Comparison of ENCODE assay signal across 8 mouse cellular contexts in the genomic region with DNA sequence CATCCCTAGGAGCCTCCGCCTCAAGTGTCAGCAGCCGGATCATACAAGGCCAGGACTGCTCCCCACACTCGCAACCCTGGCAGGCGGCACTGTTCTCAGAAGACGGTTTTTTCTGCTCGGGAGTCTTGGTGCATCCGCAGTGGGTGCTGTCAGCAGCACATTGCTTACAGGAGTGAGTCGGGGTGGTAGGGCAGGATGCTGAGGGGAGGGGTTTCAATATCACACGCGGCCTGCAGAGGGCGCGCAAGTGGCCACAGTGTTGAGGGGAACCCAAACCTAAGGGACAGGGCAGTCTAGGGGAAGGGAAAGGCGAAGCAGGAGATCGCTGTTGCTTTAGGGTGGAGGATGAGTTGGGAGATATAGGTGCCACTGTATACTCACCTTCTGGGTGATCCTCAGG. TPM values are rescaled to one million over a fixed set of nuclear protein-coding genes. Genes with fewer than 3 reads are reported as not detected.
DNase-seq lines count a peak whose midpoint lies in the region; ATAC-seq and TF ChIP-seq lines count a peak whose summit lies in the region.

No protein-coding gene starts in this region.

- peak; percentile 40; the same call in 1 of the 2 replicates for TF ChIP-seq CTCF in spleen, adult 2 months (IDR thresholded peaks at IDR 0.05; ENCODE audit: extremely low read depth, insufficient read depth, insufficient read length, insufficient replicate concordance)

- H3K36me3 ChIP-seq in spleen, adult 2 months (ENCODE audit: control insufficient read depth, insufficient read depth, low read length) = no peaks in the 10 kb centered on the region
- H3K36me3 ChIP-seq in hindbrain, embryonic 15.5 days = no peaks in the 10 kb centered on the region
- no peaks in the 10 kb centered on the region for H3K36me3 ChIP-seq in midbrain, embryonic 12.5 days

- H3K4me1 ChIP-seq in spleen, adult 2 months (ENCODE audit: control insufficient read depth, insufficient read depth, insufficient read length) = no peaks in the 10 kb centered on the region
- no peaks in the 10 kb centered on the region for H3K4me1 ChIP-seq in hindbrain, embryonic 15.5 days (replicated peaks)
- H3K4me1 ChIP-seq in midbrain, embryonic 12.5 days = 0 out of 2 replicates have a peak, but pooled peaks cover 5% of the 10 kb centered on the region

- no peaks in the 10 kb centered on the region for H3K9me3 ChIP-seq in hindbrain, embryonic 15.5 days
- H3K9me3 ChIP-seq in midbrain, embryonic 12.5 days = no peaks in the 10 kb centered on the region

- H3K27me3 ChIP-seq in spleen, adult 2 months (ENCODE audit: control insufficient read depth, insufficient read depth, low read length) = no peaks in the 10 kb centered on the region
- H3K27me3 ChIP-seq in hindbrain, embryonic 15.5 days = no peaks in the 10 kb centered on the region
- H3K27me3 ChIP-seq in midbrain, embryonic 12.5 days = peaks cover 15% of the 10 kb centered on the region; the same call in 1 of the 2 replicates

- 17% methylated on average over 14 of the region's 14 CpGs for WGBS in spleen, adult 2 months
- WGBS in hindbrain, embryonic 15.5 days = 11% methylated on average over 14 of the region's 14 CpGs
- 10% methylated on average over 14 of the region's 14 CpGs for WGBS in midbrain, embryonic 12.5 days

- no peak overlapping the region for H3K27ac ChIP-seq in spleen, adult 2 months (ENCODE audit: insufficient read depth, low read length)
- H3K27ac ChIP-seq in hindbrain, embryonic 15.5 days (replicated peaks) = no peak overlapping the region
- no peak overlapping the region for H3K27ac ChIP-seq in midbrain, embryonic 12.5 days (replicated peaks)

- intact Hi-C loops in left cerebral cortex, postnatal 14 days (cut with DNase I) = no loop called here

- H3K9ac ChIP-seq in hindbrain, embryonic 15.5 days = no peak overlapping the region
- peak overlapping the region; percentile 50 for H3K9ac ChIP-seq in midbrain, embryonic 12.5 days (replicated peaks)

- TF ChIP-seq POLR2A in spleen, adult 2 months (IDR thresholded peaks at IDR 0.05; ENCODE audit: low read depth, low read length) = no peak

- peak overlapping the region; percentile 39 for H3K4me2 ChIP-seq in hindbrain, embryonic 15.5 days
- H3K4me2 ChIP-seq in midbrain, embryonic 12.5 days (replicated peaks) = peak overlapping the region; percentile 47

- ATAC-seq in hindbrain, embryonic 15.5 days (ENCODE audit: low FRiP score, low read depth) = peak; percentile 28; the same call in 1 of the 2 replicates
- ATAC-seq in midbrain, embryonic 12.5 days (ENCODE audit: low FRiP score, low read depth) = peak; percentile 55

- H3K4me3 ChIP-seq in spleen, adult 2 months (ENCODE audit: extremely low read depth, insufficient read depth, insufficient read length) = no peak overlapping the region
- peak overlapping the region; percentile 9; the same call in 1 of the 2 replicates for H3K4me3 ChIP-seq in hindbrain, embryonic 15.5 days
- no peak overlapping the region for H3K4me3 ChIP-seq in midbrain, embryonic 12.5 days

- DNase-seq in spleen, adult 2 months (ENCODE audit: low read depth in 1 of 2, low spot score in 2 of 2) = peak in 1 of 2 experiments; percentile 13
- DNase-seq in spleen, adult 12 weeks (ENCODE audit: low spot score) = no peak
- peak; percentile 9 for DNase-seq in c-Kit-positive CD71-positive TER-119-negative erythroid progenitor cells, embryonic 14.5 days (ENCODE audit: low read depth)
- DNase-seq in gastrocnemius, adult 18-20 months (ENCODE audit: low spot score) = peak; percentile 26
- peak; percentile 30 to 43 for DNase-seq in left cerebral cortex, postnatal 14 days (ENCODE audit: low spot score in 2 of 2)
- DNase-seq in thymus, postnatal 0 days (ENCODE audit: low spot score) = peak; percentile 33

RNA-seq across cellular contexts. Expression of a gene that starts 2.6 kb away (rescaled TPM):
- not detected in 2 replicates for polyA plus RNA-seq in spleen, adult 2 months (2012; rRNA removed)
- total RNA-seq in gastrocnemius, adult 18-20 months (2021) = not detected
- 1.7 and 2.6 TPM in 2 replicates for polyA plus RNA-seq in hindbrain, embryonic 15.5 days (2015; fragmentation: Nextera tagmentation; extraction: Ambion mirVana)
- not detected for total RNA-seq in left cerebral cortex, postnatal 14 days (2021)
- polyA plus RNA-seq in midbrain, embryonic 12.5 days (2016; fragmentation: Nextera tagmentation; extraction: Ambion mirVana) = not detected in 2 replicates
- 0.65 and 1.4 TPM in 2 replicates for polyA plus RNA-seq in thymus, postnatal 0 days (2015; fragmentation: Nextera tagmentation; extraction: Ambion mirVana)

RNA-seq across cellular contexts. Expression of a gene that starts 41.8 kb away (rescaled TPM):
- polyA plus RNA-seq in spleen, adult 2 months (2012; rRNA removed) = not detected in 2 replicates
- not detected for total RNA-seq in gastrocnemius, adult 18-20 months (2021)
- polyA plus RNA-seq in hindbrain, embryonic 15.5 days (2015; fragmentation: Nextera tagmentation; extraction: Ambion mirVana) = not detected in 2 replicates
- not detected for total RNA-seq in left cerebral cortex, postnatal 14 days (2021)
- 0.18 and 0.33 TPM in 2 replicates for polyA plus RNA-seq in midbrain, embryonic 12.5 days (2016; fragmentation: Nextera tagmentation; extraction: Ambion mirVana)
- 0.84 and 0.91 TPM in 2 replicates for polyA plus RNA-seq in thymus, postnatal 0 days (2015; fragmentation: Nextera tagmentation; extraction: Ambion mirVana)

RNA-seq across cellular contexts. Expression of a gene that starts 50.0 kb away (rescaled TPM):
- not detected in 2 replicates for polyA plus RNA-seq in spleen, adult 2 months (2012; rRNA removed)
- not detected for total RNA-seq in gastrocnemius, adult 18-20 months (2021)
- polyA plus RNA-seq in hindbrain, embryonic 15.5 days (2015; fragmentation: Nextera tagmentation; extraction: Ambion mirVana) = not detected in 2 replicates
- total RNA-seq in left cerebral cortex, postnatal 14 days (2021) = not detected
- polyA plus RNA-seq in midbrain, embryonic 12.5 days (2016; fragmentation: Nextera tagmentation; extraction: Ambion mirVana) = not detected in 2 replicates
- polyA plus RNA-seq in thymus, postnatal 0 days (2015; fragmentation: Nextera tagmentation; extraction: Ambion mirVana) = not detected in 2 replicates

RNA-seq across cellular contexts. Expression of a gene that starts 59.2 kb away (rescaled TPM):
- polyA plus RNA-seq in spleen, adult 2 months (2012; rRNA removed) = not detected in 2 replicates
- total RNA-seq in gastrocnemius, adult 18-20 months (2021) = not detected
- not detected in 2 replicates for polyA plus RNA-seq in hindbrain, embryonic 15.5 days (2015; fragmentation: Nextera tagmentation; extraction: Ambion mirVana)
- not detected for total RNA-seq in left cerebral cortex, postnatal 14 days (2021)
- polyA plus RNA-seq in midbrain, embryonic 12.5 days (2016; fragmentation: Nextera tagmentation; extraction: Ambion mirVana) = not detected in 2 replicates
- 0.92 and 1.7 TPM in 2 replicates for polyA plus RNA-seq in thymus, postnatal 0 days (2015; fragmentation: Nextera tagmentation; extraction: Ambion mirVana)
